Mouse (Mus musculus) left cerebral cortex, postnatal 14 days (tissue): Measurements from ENCODE around the gene Obp1b. TPM values are rescaled to one million over a fixed set of nuclear protein-coding genes. Genes with fewer than 3 reads are reported as not detected.
"Not testable (repeated sequence)": the region's sequence is repeated elsewhere in the genome, so short reads cannot be mapped to it uniquely, and the experiment has no call there.

Experiments used
- DNase-seq, 2 experiments: peaks; one replicate each; pipeline ENCODE4 v3.0.0; 2021 to 2022; ENCODE audit warnings: low spot score in 2 of 2, mixed read lengths in 1 of 2
- intact Hi-C: fragments of 180-260 bp; cut with DNase I; formaldehyde crosslinking; loops from one replicate; pipeline ENCODE4 v1.15.1; 2025
- long read RNA-seq, 2 experiments: library from polyadenylated mRNA; stranded (forward); transcript quantifications; one replicate each; pipeline ENCODE4 v2.0.0; 2021
- total RNA-seq, 2 experiments: library from RNA; stranded (reverse); gene quantifications; 2 replicates each; pipeline ENCODE4 v1.2.3; 2021

The Obp1b gene
- not detected for total RNA-seq
- long read RNA-seq, experiment 1, result 0 reads
- long read RNA-seq, experiment 2, result 0 reads

DNA sequence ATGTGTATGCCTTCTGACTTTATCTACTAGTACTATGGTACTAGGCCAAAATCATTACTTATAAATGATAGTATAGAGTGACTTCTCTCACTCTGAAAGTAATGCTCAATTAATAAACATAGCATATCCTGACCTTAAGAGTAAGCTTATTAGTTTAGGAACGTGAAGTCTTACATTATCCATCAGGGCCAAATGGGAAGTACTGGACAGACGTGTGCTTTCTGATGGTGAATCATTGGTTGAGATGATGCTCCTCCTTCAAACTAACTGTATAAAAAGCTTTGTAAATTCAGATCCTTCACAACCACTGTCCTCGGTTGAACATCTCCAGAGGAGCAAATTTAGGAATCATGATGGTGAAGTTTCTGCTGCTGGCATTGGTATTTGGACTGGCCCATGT lies at the start of gene Obp1b:
Obp1b (plus strand) TSS at position 301 of the 400 bp plus-strand sequence.
- intact Hi-C loops, result not testable (repeated sequence)

DNA sequence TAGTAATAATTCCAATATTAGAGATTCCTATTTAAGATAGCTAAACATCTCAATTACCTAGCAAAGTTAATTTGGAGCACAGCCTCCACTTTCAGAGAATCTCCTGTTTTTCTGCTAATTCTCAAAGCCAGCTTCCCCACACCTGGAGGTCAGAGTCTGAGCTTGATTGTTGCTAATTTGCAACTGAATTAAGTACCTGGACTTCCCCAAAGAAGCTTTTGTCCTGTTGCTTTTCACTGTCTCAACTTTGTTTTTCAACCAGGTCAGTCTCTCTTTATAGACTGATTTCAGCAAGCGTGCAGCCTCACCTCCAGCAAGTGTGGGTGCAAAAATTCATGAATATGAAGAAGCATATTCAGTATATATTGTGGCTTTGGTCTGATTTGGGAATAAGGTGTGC lies 15.6 kb downstream of the Obp1b start:
- intact Hi-C loops, DNase-seq: not testable (repeated sequence)

More for the DNA sequence above, at the start of gene Obp1b:
- DNase-seq, result not testable (repeated sequence)

DNA sequence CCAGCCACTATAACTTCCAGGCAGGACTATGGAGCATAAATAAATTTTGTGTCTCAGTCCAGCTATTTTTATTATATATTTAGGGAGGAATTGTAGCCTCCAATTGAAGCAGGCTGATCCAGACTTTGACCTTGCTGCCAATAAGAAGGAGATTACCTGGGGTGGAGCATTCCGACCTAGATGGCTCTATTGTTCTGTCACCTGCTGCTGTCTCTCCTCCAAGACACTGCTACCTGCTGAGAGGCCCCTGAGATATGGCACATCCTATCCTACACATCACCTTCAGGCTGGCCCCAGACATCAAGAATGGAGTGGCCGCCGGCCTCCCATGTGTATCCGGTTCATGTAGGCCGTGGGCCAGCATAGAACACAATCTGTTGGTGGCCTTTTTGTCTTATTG lies 16.3 kb downstream of the Obp1b start:
- intact Hi-C loops, result no loop called here
- no peak for DNase-seq

Other genes with a start within 250 kb of the Obp1b start
- gene Obp1a, start 95.4 kb upstream of the Obp1b start, total RNA-seq, result not detected
- gene Gm5938, start 61.3 kb upstream of the Obp1b start, total RNA-seq, result not detected
- not detected for gene Gm14743, start 59.1 kb downstream of the Obp1b start, total RNA-seq
- gene 4930480E11Rik, start 182.9 kb downstream of the Obp1b start, total RNA-seq, result not detected